Comparison of ENCODE assay signal across 8 mouse cellular contexts in genomic region chr10:80987709-80988441, GRCm38 (mm10). TPM values are rescaled to one million over a fixed set of nuclear protein-coding genes. Genes with fewer than 3 reads are reported as not detected.
DNase-seq lines count a peak whose midpoint lies in the region; ATAC-seq and TF ChIP-seq lines count a peak whose summit lies in the region.

No protein-coding gene starts in this region.

- 10% methylated on average over 10 of the region's 10 CpGs for WGBS in embryonic facial prominence, embryonic 10.5 days
- 12% methylated on average over 10 of the region's 10 CpGs for WGBS in liver, embryonic 14.5 days (ENCODE audit: insufficient replicate concordance)
- 11% methylated on average over 10 of the region's 10 CpGs for WGBS in stomach, embryonic 16.5 days

- peak; percentile 60 for ATAC-seq in liver, embryonic 14.5 days (ENCODE audit: insufficient read depth)
- ATAC-seq in stomach, embryonic 16.5 days (ENCODE audit: insufficient read depth, low FRiP score): peak; percentile 88

- DNase-seq in B cell, adult 2 months: peak; percentile 84 to 85
- peak; percentile 94 for DNase-seq in adrenal gland, postnatal 14 days
- DNase-seq in embryonic facial prominence, embryonic 10.5 days (ENCODE audit: low spot score): peak; percentile 92
- DNase-seq in heart, adult 8-10 months (ENCODE audit: low spot score): peak; percentile 81
- DNase-seq in kidney, adult 18-20 months: peak; percentile 86
- peak in 2 of 3 experiments; percentile 45 to 47 for DNase-seq in liver, embryonic 14.5 days (ENCODE audit: low read depth in 3 of 3, low spot score in 3 of 3)
- DNase-seq in natural killer cell, adult 2 months (ENCODE audit: low spot score in 2 of 2): peak; percentile 68 to 76

- peaks cover 60% of the 10 kb centered on the region for H3K27me3 ChIP-seq in embryonic facial prominence, embryonic 10.5 days (replicated peaks; ENCODE audit: low read depth, poor library complexity, severe bottlenecking)
- peaks cover 15% of the 10 kb centered on the region for H3K27me3 ChIP-seq in liver, embryonic 14.5 days (ENCODE audit: control insufficient read depth, insufficient read depth, low read length)
- H3K27me3 ChIP-seq in stomach, embryonic 16.5 days (ENCODE audit: control insufficient read depth, insufficient read depth, low read length): peaks cover 3% of the 10 kb centered on the region; the same call in 1 of the 2 replicates

- H3K4me3 ChIP-seq in embryonic facial prominence, embryonic 10.5 days: 0 out of 2 replicates have a peak overlapping the region, but pooled peaks have one; percentile 1
- H3K4me3 ChIP-seq in liver, embryonic 14.5 days (ENCODE audit: insufficient read depth in 1 of 2, low read depth in 2 of 2, low read length in 2 of 2): no peak overlapping the region
- H3K4me3 ChIP-seq in stomach, embryonic 16.5 days (replicated peaks; ENCODE audit: low read length): no peak overlapping the region

- no peak overlapping the region for H3K9ac ChIP-seq in liver, embryonic 14.5 days (replicated peaks)
- peak overlapping the region; percentile 40; the same call in 1 of the 2 replicates for H3K9ac ChIP-seq in stomach, embryonic 16.5 days (ENCODE audit: low read length)

- TF ChIP-seq EP300 in liver, embryonic 14.5 days (IDR thresholded peaks at IDR 0.05; ENCODE audit: low read depth): no peak

- peaks cover 17% of the 10 kb centered on the region for H3K4me1 ChIP-seq in embryonic facial prominence, embryonic 10.5 days
- H3K4me1 ChIP-seq in liver, embryonic 14.5 days (replicated peaks; ENCODE audit: control insufficient read depth in 2 of 2, insufficient read depth in 2 of 2, low read length in 1 of 2): no peaks in the 10 kb centered on the region
- H3K4me1 ChIP-seq in stomach, embryonic 16.5 days (ENCODE audit: control insufficient read depth, insufficient read depth, low read length): peaks cover 8% of the 10 kb centered on the region

- no peaks in the 10 kb centered on the region for H3K9me3 ChIP-seq in embryonic facial prominence, embryonic 10.5 days
- H3K9me3 ChIP-seq in liver, embryonic 14.5 days (ENCODE audit: control insufficient read depth, low read length): no peaks in the 10 kb centered on the region
- no peaks in the 10 kb centered on the region for H3K9me3 ChIP-seq in stomach, embryonic 16.5 days (replicated peaks; ENCODE audit: control insufficient read depth, low read length)

- H3K4me2 ChIP-seq in liver, embryonic 14.5 days (ENCODE audit: low read depth): no peak overlapping the region
- no peak overlapping the region for H3K4me2 ChIP-seq in stomach, embryonic 16.5 days (ENCODE audit: low read depth, low read length)

- peak; percentile 98 for TF ChIP-seq CTCF in liver, embryonic 14.5 days (IDR thresholded peaks at IDR 0.05; ENCODE audit: low read depth)

- H3K27ac ChIP-seq in embryonic facial prominence, embryonic 10.5 days (replicated peaks): peak overlapping the region; percentile 63
- H3K27ac ChIP-seq in liver, embryonic 14.5 days: no peak overlapping the region
- H3K27ac ChIP-seq in stomach, embryonic 16.5 days (ENCODE audit: low read length): peak overlapping the region; percentile 9; the same call in 1 of the 2 replicates

- no peaks in the 10 kb centered on the region for H3K36me3 ChIP-seq in embryonic facial prominence, embryonic 10.5 days (replicated peaks)
- H3K36me3 ChIP-seq in liver, embryonic 14.5 days (replicated peaks; ENCODE audit: control insufficient read depth, insufficient read depth, low read depth): no peaks in the 10 kb centered on the region
- no peaks in the 10 kb centered on the region for H3K36me3 ChIP-seq in stomach, embryonic 16.5 days (ENCODE audit: control insufficient read depth, insufficient read depth, low read length)

RNA-seq across cellular contexts. Expression of gene Gng7, which starts 26.9 kb away (rescaled TPM):
- 5.9 and 6.2 TPM in 2 replicates for total RNA-seq in adrenal gland, postnatal 14 days (2021)
- 6.5 and 6.7 TPM in 2 replicates for polyA plus RNA-seq in embryonic facial prominence, embryonic 10.5 days (2016; fragmentation: Nextera tagmentation; extraction: Ambion mirVana)
- 1 to 10 TPM; 1.0 to 1.7 (median 1.5) TPM for total RNA-seq in heart, adult 8-10 months (2022)
- 0.19 and 0.25 TPM in 2 replicates for polyA plus RNA-seq in liver, embryonic 14.5 days (2012; rRNA removed)
- 0.23 and 0.33 TPM in 2 replicates for polyA plus RNA-seq in liver, embryonic 14.5 days (2014; fragmentation: Nextera tagmentation; extraction: Ambion mirVana)
- polyA plus RNA-seq in stomach, embryonic 16.5 days (2015; fragmentation: Nextera tagmentation; extraction: Ambion mirVana): 5.2 and 6.1 TPM in 2 replicates

RNA-seq across cellular contexts. Expression of gene Diras1, which starts 37.6 kb away (rescaled TPM):
- 2.1 and 2.3 TPM in 2 replicates for total RNA-seq in adrenal gland, postnatal 14 days (2021)
- polyA plus RNA-seq in embryonic facial prominence, embryonic 10.5 days (2016; fragmentation: Nextera tagmentation; extraction: Ambion mirVana): 1.4 and 1.9 TPM in 2 replicates
- total RNA-seq in heart, adult 8-10 months (2022): under 1 TPM in 1 of 4 experiments, not detected in 3; 0.44 TPM
- 0.05 TPM in 1 of 2 replicates, not detected in the other for polyA plus RNA-seq in liver, embryonic 14.5 days (2012; rRNA removed)
- not detected in 2 replicates for polyA plus RNA-seq in liver, embryonic 14.5 days (2014; fragmentation: Nextera tagmentation; extraction: Ambion mirVana)
- polyA plus RNA-seq in stomach, embryonic 16.5 days (2015; fragmentation: Nextera tagmentation; extraction: Ambion mirVana): 0.49 and 0.57 TPM in 2 replicates

RNA-seq across cellular contexts. Expression of gene Slc39a3, which starts 49.4 kb away (rescaled TPM):
- 30.3 and 30.5 TPM in 2 replicates for total RNA-seq in adrenal gland, postnatal 14 days (2021)
- polyA plus RNA-seq in embryonic facial prominence, embryonic 10.5 days (2016; fragmentation: Nextera tagmentation; extraction: Ambion mirVana): 14.0 and 16.9 TPM in 2 replicates
- total RNA-seq in heart, adult 8-10 months (2022): 10 to 100 TPM; 12.1 to 14.1 (median 12.7) TPM
- 4.2 and 4.4 TPM in 2 replicates for polyA plus RNA-seq in liver, embryonic 14.5 days (2012; rRNA removed)
- 2.7 and 3.2 TPM in 2 replicates for polyA plus RNA-seq in liver, embryonic 14.5 days (2014; fragmentation: Nextera tagmentation; extraction: Ambion mirVana)
- polyA plus RNA-seq in stomach, embryonic 16.5 days (2015; fragmentation: Nextera tagmentation; extraction: Ambion mirVana): 18.2 and 20.9 TPM in 2 replicates

RNA-seq across cellular contexts. Expression of gene Gadd45b, which starts 58.0 kb away (rescaled TPM):
- 29.8 and 91.3 TPM in 2 replicates for total RNA-seq in adrenal gland, postnatal 14 days (2021)
- 6.5 and 6.8 TPM in 2 replicates for polyA plus RNA-seq in embryonic facial prominence, embryonic 10.5 days (2016; fragmentation: Nextera tagmentation; extraction: Ambion mirVana)
- 10 to 100 TPM in 2 of 4 experiments, 1 to 10 TPM in 2; 5.0 to 18.1 (median 12.0) TPM for total RNA-seq in heart, adult 8-10 months (2022)
- polyA plus RNA-seq in liver, embryonic 14.5 days (2012; rRNA removed): 1.3 and 1.9 TPM in 2 replicates
- 2.0 and 2.7 TPM in 2 replicates for polyA plus RNA-seq in liver, embryonic 14.5 days (2014; fragmentation: Nextera tagmentation; extraction: Ambion mirVana)
- 34.8 and 40.9 TPM in 2 replicates for polyA plus RNA-seq in stomach, embryonic 16.5 days (2015; fragmentation: Nextera tagmentation; extraction: Ambion mirVana)
